Comparison of ENCODE assay signal across 13 mouse cellular contexts in the genomic region with DNA sequence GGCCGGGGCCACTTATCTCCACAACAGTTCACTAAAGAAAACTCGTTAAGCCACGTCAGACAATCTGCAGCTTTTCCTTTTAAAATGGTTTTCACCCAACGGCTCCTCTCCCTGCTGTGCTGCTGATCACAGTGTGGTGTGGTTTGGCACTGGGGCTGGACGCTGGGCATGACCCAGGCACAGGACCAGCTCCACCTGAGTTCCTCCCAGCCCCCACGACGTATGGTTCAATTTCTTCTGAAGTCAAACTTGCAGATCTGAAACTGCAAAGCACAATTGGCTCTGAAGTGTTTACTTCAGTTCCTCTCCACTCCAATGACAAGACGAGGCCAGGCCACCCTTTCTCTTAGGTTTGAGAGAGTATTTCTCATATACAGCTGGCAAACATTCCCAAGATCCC. TPM values are rescaled to one million over a fixed set of nuclear protein-coding genes. Genes with fewer than 3 reads are reported as not detected.
DNase-seq lines count a peak whose midpoint lies in the region; ATAC-seq and TF ChIP-seq lines count a peak whose summit lies in the region.
"Had no signal": no experiment of that assay in that cellular context is flagged by ENCODE, and none has a peak within 500 bp of the region (broad histone marks: within the 10 kb centered on the region; RNA-seq: fewer than 3 reads in every experiment).

No protein-coding gene starts in this region.

- 38% methylated on average over 8 of the region's 8 CpGs for WGBS in heart, adult 2 months
- WGBS in lung, embryonic 14.5 days: 43% methylated on average over 8 of the region's 8 CpGs
- WGBS in liver, embryonic 15.5 days (ENCODE audit: insufficient replicate concordance): 22% methylated on average over 8 of the region's 8 CpGs
- 77% methylated on average over 8 of the region's 8 CpGs for WGBS in thymus, adult 2 months

- H3K4me3 ChIP-seq in heart, adult 2 months: no peak overlapping the region
- no peak overlapping the region for H3K4me3 ChIP-seq in lung, embryonic 14.5 days (ENCODE audit: low read depth, low read length)
- no peak overlapping the region for H3K4me3 ChIP-seq in liver, embryonic 15.5 days (replicated peaks)
- no peak overlapping the region for H3K4me3 ChIP-seq in thymus, adult 2 months (ENCODE audit: control insufficient read depth, insufficient read depth, low read length)

- peaks cover 5% of the 10 kb centered on the region; the same call in 1 of the 2 replicates for H3K79me2 ChIP-seq in heart, adult 2 months (replicated peaks; ENCODE audit: control insufficient read depth, insufficient read depth, low read length)

- H3K9ac ChIP-seq in heart, adult 2 months (ENCODE audit: low read depth, low read length): peak overlapping the region; percentile 14; the same call in 1 of the 2 replicates
- H3K9ac ChIP-seq in lung, embryonic 14.5 days: no peak overlapping the region; the same call in 1 of the 2 replicates
- no peak overlapping the region for H3K9ac ChIP-seq in liver, embryonic 15.5 days

- TF ChIP-seq POLR2A in heart, adult 2 months (IDR thresholded peaks at IDR 0.05; ENCODE audit: insufficient read depth, low read depth, low read length): no peak
- no peak for TF ChIP-seq POLR2A in thymus, adult 2 months (IDR thresholded peaks at IDR 0.05; ENCODE audit: control insufficient read depth, extremely low read depth, insufficient read depth, low read length, poor library complexity)

- DNase-seq in heart, adult 2 months: no peak
- no peak for DNase-seq in heart, postnatal 10 days
- no peak for DNase-seq in lung, embryonic 14.5 days
- DNase-seq in lung, postnatal 14 days: no peak
- peak; percentile 36 for DNase-seq in brain, adult 2 months (ENCODE audit: low read depth, low spot score)
- no peak for DNase-seq in thymus, adult 2 months
- no peak for DNase-seq in kidney, adult 11 months
- DNase-seq: gastrocnemius, postnatal 36 days; midbrain, embryonic 14.5 days; thymus, postnatal 36 days had no signal

- H3K9me3 ChIP-seq in lung, embryonic 14.5 days (ENCODE audit: low read depth, low read length): no peaks in the 10 kb centered on the region
- no peaks in the 10 kb centered on the region for H3K9me3 ChIP-seq in liver, embryonic 15.5 days (replicated peaks)

- TF ChIP-seq CTCF in heart, adult 2 months (IDR thresholded peaks at IDR 0.05): no peak
- no peak for TF ChIP-seq CTCF in lung, embryonic 14.5 days (IDR thresholded peaks at IDR 0.05; ENCODE audit: low read depth)
- no peak for TF ChIP-seq CTCF in thymus, adult 2 months (IDR thresholded peaks at IDR 0.05; ENCODE audit: borderline replicate concordance, control insufficient read depth, extremely low read depth, insufficient read depth, low read length, poor library complexity)

- intact Hi-C loops in heart, adult 2 months (cut with DNase I): no loop called here
- intact Hi-C loops in heart, postnatal 10 days (cut with DNase I): no loop called here

- peaks cover 27% of the 10 kb centered on the region for H3K4me1 ChIP-seq in heart, adult 2 months (ENCODE audit: control insufficient read depth, insufficient read depth, low read length)
- peaks cover 8% of the 10 kb centered on the region; the same call in 1 of the 2 replicates for H3K4me1 ChIP-seq in lung, embryonic 14.5 days (ENCODE audit: insufficient read depth)
- peaks cover 57% of the 10 kb centered on the region for H3K4me1 ChIP-seq in liver, embryonic 15.5 days (replicated peaks)
- H3K4me1 ChIP-seq in thymus, adult 2 months (replicated peaks; ENCODE audit: control insufficient read depth, insufficient read depth, low read length): no peaks in the 10 kb centered on the region

- H3K27me3 ChIP-seq in heart, adult 2 months (ENCODE audit: control insufficient read depth, insufficient read depth, low read length): no peaks in the 10 kb centered on the region
- H3K27me3 ChIP-seq in lung, embryonic 14.5 days (ENCODE audit: insufficient read depth, low read length): no peaks in the 10 kb centered on the region
- no peaks in the 10 kb centered on the region for H3K27me3 ChIP-seq in liver, embryonic 15.5 days
- no peaks in the 10 kb centered on the region for H3K27me3 ChIP-seq in thymus, adult 2 months (ENCODE audit: control insufficient read depth, insufficient read depth, low read length)

- H3K27ac ChIP-seq in heart, adult 2 months: peak overlapping the region; percentile 73
- H3K27ac ChIP-seq in lung, embryonic 14.5 days (ENCODE audit: low read depth): peak overlapping the region; percentile 56; the same call in 1 of the 2 replicates
- 0 out of 2 replicates have a peak overlapping the region, but pooled peaks have one; percentile 10 for H3K27ac ChIP-seq in liver, embryonic 15.5 days (replicated peaks)
- no peak overlapping the region for H3K27ac ChIP-seq in thymus, adult 2 months (ENCODE audit: control insufficient read depth, insufficient read depth, low read length)
- H3K27ac ChIP-seq: hindbrain, postnatal 0 days had no signal

- H3K36me3 ChIP-seq in heart, adult 2 months (ENCODE audit: control insufficient read depth, insufficient read depth, low read length): peaks cover 6% of the 10 kb centered on the region; the same call in 1 of the 2 replicates
- no peaks in the 10 kb centered on the region for H3K36me3 ChIP-seq in lung, embryonic 14.5 days (ENCODE audit: insufficient read depth)
- H3K36me3 ChIP-seq in liver, embryonic 15.5 days (replicated peaks): no peaks in the 10 kb centered on the region
- no peaks in the 10 kb centered on the region for H3K36me3 ChIP-seq in thymus, adult 2 months (ENCODE audit: control insufficient read depth, insufficient read depth, low read length)

- TF ChIP-seq EP300 in heart, adult 2 months (IDR thresholded peaks at IDR 0.05; ENCODE audit: insufficient read depth, low read depth, low read length): no peak

- no peak overlapping the region for H3K4me2 ChIP-seq in lung, embryonic 14.5 days
- no peak overlapping the region for H3K4me2 ChIP-seq in liver, embryonic 15.5 days

- ATAC-seq in lung, embryonic 14.5 days (ENCODE audit: insufficient read depth): no peak
- no peak for ATAC-seq in liver, embryonic 15.5 days (ENCODE audit: insufficient read depth)
- ATAC-seq: activated CD4-positive, CD25-positive, alpha-beta regulatory T cell, adult 4 months; hindbrain, postnatal 0 days had no signal

RNA-seq across cellular contexts. Expression of gene Fnip2, which starts 39.1 kb away (rescaled TPM):
- 10 to 100 TPM; 12.2 to 28.1 TPM for total RNA-seq in heart, adult 2 months (2021)
- polyA plus RNA-seq in heart, adult 2 months (2012; rRNA removed): 4.2 and 7.1 TPM in 2 replicates
- 10 to 100 TPM; 15.3 to 19.0 TPM for total RNA-seq in heart, postnatal 10 days (2021)
- polyA plus RNA-seq in lung, embryonic 14.5 days (2014; fragmentation: Nextera tagmentation; extraction: Ambion mirVana): 5.8 and 6.4 TPM in 2 replicates
- 4.8 and 6.1 TPM in 2 replicates for polyA plus RNA-seq in liver, embryonic 15.5 days (2015; fragmentation: Nextera tagmentation; extraction: Ambion mirVana)
- polyA plus RNA-seq in thymus, adult 2 months (2012; rRNA removed): 2.3 and 2.7 TPM in 2 replicates
